Mouse (Mus musculus) G1E-ER4 (cell line): ENCODE data around the gene Myl7. TPM values are rescaled to one million over a fixed set of nuclear protein-coding genes. Genes with fewer than 3 reads are reported as not detected.

Source experiments
- GATA1 ChIP-seq: IDR thresholded peaks from one replicate; pipeline ENCODE4 v1.8.0; 2012; ENCODE audit warnings: low read length, inconsistent platforms
- polyA plus RNA-seq: library from polyadenylated mRNA; stranded (reverse); fragments of >175 nt; gene quantifications from 2 replicates; pipeline ENCODE4 v1.2.3, GENCODE M21; 2012

Gene Myl7
- polyA plus RNA-seq, 1 experiment = not detected

DNA sequence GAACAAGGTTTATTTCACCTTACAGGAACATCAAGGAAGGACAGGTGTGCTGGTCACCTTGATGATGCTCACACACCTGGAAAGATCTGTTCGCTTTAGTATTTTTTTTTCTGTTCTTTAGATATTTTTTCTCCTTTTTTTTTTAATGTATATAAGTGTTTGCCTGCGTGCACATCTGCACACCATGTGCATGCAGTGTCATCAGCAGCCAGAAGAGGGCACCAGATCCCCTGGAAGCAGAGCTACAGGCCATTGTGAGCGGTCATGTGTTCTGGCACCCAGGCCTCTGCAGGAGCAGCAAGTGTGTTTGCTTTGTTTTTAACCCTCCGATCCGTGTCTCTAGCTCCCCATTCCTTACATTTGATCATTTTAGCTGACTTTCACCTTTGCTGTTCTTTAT is 18.7 kb downstream of the Myl7 start:
- no peak for TF ChIP-seq GATA1

DNA sequence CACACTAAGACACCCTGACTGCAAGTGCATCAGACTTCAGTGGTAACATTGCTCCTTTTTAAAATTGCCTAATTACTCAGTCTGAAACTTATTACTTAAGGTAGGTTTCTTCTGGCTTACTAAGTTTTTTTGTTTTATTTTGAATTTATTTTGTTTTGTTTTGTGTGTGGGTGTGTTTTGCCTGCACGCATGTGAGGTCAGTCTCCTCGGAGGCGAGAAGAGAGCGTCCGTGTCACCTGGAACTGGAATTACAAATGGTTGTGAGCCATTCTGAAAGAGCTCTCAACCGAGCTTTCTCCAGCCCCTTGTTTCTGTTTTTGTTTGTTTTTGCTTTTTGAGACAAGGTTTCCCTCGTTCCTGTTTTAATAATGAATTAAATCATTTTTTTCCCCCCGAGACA is 19.9 kb downstream of the Myl7 start:
- TF ChIP-seq GATA1 = no peak

DNA sequence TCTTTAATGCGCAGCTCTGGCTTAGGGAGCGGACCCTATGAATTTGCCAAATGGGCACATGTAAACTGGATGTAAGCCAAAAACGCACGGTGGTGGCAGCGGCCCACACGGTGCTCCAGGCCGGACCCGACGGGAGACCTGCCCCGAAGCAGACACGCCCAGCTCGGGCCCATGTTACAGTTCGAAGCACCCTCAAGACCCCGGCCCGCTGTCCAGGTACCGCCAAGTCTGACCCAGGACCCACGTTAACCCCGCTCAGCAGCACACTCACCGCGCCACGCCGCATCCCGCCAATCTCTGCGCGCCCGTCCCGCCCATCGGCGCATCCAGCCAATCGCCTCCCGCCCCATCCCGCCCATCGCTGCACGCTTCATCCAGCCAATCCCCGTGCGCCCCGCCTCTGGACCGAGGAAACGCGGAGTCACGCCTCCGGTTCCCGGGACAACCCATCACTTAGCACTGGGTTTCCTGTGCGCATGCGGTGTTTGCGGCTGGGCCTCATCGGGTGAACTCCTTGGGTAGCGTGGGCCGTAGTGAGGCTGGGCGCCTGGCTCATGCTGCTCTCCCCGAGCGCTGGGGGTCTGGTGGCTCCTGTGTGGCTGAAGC is 20.6 kb downstream of the Myl7 start, which contains the start of gene Pold2:
Gene Pold2 (minus strand): TSS at position 372 of the 606 bp plus-strand sequence.
- no peak for TF ChIP-seq GATA1

DNA sequence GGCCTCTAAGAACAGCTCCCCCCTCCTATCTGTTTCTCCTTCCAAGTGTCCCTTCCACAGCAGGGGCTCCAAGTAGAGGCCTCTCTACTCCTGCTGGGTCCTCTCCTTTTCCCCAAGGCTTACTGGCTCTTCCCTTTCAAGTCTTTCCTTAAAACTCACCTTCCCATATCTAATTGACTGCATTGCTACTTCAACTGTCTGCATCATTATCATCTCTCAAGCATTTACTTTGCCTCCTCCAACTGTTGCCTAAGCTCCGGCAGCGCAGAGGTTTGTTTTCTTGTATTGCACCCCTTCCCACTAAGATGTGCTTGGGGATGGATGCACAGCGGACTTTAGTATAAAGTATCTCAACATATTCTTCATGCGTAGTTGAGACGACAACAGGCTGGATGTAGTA is 21.2 kb downstream of the Myl7 start:
- TF ChIP-seq GATA1 = no peak

DNA sequence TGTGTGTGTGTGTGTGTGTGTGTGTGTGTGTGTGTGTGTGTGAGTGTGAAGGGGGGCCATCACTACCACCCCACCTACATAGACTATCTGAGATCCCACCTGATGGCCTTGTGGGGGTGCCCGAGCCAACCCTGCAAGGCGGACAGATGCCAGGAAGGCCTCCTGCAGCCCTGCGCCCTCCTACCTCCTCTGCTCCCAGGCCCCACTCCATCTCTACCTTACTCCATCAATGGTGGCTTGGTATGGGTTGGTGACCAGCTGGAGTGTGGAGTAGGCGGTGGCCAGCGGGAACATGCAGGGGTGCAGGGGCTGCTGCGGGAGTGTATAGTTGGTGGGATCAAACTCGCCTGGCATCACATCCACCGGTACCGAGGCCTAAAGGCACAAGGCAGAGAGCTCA is 25.4 kb downstream of the Myl7 start:
- no peak for TF ChIP-seq GATA1

DNA sequence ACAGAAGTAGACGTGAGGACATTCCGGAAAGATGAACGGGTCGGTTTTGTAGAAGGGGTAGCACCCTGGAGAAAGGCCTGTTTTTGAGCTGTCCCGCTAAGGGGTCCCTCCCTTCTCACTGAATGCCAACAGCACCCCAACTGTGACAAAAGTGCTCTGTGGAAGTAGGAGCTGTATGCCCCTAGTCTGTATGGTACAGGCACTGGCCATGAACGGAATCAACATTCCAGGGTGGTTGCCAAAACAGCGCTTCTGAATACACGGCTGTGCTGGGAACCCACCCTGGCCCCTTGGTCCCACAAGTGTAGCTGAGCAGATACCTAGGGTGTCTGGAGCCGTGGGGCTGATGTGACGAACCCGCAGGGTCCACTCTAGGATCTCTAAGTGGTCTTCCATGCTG is 25.9 kb downstream of the Myl7 start:
- TF ChIP-seq GATA1 = no peak

DNA sequence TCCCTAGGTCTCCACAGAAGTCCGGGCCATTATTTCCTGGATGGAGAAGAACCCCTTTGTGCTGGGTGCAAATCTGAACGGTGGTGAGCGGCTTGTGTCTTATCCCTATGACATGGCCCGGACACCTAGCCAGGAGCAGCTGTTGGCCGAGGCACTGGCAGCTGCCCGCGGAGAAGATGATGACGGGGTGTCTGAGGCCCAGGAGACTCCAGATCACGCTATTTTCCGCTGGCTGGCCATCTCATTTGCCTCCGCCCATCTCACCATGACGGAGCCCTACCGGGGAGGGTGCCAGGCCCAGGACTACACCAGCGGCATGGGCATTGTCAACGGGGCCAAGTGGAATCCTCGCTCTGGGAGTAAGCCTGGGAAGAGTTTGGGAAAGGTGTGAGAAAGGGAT is 28.5 kb downstream of the Myl7 start:
- TF ChIP-seq GATA1 = no peak

DNA sequence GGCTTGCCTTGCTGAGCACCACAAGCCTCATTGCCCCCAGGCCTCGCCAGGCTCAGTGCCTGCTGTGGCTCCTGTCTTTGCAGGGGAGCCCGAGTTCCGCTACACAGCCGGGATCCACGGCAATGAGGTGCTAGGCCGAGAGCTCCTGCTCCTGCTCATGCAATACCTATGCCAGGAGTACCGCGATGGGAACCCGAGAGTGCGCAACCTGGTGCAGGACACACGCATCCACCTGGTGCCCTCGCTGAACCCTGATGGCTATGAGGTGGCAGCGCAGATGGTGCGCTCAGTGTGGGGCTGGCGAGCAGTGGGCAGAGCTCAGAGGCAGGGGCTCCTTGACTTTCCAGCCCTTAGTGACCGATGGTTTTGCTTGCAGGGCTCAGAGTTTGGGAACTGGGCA is 29.3 kb downstream of the Myl7 start:
- no peak for TF ChIP-seq GATA1

DNA sequence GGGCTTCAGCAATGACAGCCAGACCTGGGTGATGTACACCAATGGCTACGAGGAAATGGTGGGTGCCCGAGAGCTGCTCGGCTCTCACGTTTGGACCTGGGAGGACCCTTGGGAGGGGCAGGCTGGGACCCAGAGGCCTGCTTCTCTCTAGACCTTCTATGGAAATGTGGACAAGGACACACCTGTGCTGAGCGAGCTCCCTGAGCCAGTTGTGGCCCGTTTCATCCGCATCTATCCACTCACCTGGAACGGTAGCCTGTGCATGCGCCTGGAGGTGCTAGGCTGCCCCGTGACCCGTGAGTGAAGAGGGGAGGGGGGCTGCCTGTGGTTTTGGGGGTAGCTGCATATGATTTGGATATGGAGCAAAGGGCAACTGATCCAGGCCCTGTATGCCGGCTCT is 30.3 kb downstream of the Myl7 start:
- TF ChIP-seq GATA1 = no peak

DNA sequence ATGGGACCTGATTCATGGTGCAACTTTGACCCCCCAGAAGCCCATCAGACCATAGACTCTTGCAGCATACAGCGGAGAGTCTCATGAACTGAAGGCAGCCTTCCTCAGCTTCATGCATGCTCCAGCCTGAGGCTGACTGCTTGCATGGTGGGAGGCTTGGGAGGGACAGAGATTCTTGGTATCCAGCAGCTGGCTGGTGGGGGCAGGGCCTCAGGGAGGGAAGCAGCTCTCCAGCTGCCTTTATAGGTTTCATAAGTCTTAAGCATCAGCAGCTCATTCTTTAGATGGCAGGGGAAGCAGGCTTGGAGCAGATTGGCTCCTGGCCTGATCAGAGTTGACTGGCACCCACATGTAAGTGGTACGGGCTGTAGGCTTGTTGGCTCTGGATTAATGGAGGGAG is 31.4 kb downstream of the Myl7 start:
- no peak for TF ChIP-seq GATA1

DNA sequence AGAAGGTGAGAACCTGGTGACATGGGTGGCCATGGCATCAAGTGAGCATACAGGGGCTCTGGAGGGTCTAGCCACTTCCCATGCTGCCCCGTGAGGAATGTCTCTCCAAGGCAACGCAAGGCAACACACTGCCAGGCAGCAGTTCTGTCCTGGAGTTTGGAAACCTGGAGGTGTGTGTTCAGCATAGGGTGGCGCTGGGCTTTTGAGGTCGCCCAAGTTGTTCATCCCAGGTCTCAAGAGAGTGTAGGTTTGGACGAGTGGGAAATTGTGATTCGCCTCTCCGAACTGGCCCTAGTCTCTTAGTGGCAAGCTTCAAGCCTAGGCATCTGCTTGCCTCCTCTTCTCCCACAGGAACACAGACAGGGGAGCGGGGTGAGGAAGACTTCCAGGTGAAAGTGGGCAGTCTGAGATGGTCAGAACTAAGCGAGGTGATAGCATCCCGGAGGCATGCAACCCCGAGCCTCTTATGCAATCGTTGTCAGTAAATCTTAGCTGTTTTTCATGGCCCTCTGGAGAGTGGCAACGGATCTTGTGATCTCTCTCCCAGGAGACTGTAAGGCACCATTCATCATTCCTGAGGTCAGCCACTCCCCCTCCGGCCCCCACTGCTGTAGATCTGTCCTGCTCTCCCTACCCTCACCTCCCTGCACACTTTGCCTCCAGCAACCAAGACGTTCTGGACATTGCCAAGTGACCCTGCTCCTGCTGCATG is 36.0 kb downstream of the Myl7 start:
- TF ChIP-seq GATA1 = no peak

DNA sequence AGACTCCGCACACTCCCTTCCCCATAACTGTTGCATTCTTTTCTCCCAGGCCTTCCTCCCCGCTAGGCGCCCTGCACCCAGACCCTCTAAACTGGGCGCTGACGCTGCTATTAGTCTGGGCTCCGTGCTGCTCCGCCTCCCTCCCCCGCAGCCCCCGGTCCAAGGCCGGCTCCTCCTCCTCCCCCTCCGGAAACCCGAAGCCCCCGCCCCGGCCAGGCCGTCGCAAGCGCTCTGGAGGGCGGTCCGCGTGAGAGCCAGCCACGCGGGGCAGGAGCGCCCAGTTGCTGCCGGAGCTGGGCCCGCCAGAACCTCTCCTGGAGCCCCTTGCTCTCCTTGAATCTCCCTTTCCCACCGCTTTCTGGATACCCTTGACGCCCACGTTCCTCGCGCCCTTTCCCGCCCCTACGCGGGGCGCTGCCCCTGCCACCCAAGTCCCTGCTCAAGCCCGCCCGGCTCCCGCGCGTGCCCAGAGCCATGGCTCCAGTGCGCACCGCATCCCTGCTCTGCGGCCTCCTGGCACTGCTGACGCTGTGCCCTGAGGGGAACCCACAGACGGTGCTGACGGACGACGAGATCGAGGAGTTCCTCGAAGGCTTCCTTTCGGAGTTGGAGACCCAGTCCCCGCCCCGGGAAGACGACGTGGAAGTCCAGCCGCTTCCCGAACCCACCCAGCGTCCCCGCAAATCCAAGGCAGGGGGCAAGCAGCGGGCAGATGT is 36.7 kb downstream of the Myl7 start, which contains the start of gene Aebp1:
Gene Aebp1 (plus strand): TSS at position 270 of the 716 bp plus-strand sequence.
- no peak for TF ChIP-seq GATA1

DNA sequence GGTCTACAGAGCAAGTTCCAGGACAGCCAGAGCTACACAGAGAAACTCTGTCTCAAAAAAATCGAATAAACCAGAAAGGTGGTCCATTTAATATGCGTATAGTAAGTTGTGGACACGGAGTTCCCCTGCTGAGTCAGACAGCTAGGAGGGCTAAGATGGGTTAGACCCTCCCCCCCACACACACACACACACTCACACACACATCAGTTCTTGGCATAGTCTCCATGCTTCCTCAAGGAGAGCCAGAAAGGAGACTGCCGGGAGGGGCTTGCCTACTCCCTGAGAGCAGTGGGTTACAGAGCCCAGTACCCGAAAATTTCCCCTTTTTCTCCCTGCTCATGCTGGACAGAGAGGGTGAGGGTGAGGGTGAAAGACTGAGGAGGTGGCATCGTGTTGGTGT is 37.9 kb downstream of the Myl7 start:
- TF ChIP-seq GATA1 = no peak

DNA sequence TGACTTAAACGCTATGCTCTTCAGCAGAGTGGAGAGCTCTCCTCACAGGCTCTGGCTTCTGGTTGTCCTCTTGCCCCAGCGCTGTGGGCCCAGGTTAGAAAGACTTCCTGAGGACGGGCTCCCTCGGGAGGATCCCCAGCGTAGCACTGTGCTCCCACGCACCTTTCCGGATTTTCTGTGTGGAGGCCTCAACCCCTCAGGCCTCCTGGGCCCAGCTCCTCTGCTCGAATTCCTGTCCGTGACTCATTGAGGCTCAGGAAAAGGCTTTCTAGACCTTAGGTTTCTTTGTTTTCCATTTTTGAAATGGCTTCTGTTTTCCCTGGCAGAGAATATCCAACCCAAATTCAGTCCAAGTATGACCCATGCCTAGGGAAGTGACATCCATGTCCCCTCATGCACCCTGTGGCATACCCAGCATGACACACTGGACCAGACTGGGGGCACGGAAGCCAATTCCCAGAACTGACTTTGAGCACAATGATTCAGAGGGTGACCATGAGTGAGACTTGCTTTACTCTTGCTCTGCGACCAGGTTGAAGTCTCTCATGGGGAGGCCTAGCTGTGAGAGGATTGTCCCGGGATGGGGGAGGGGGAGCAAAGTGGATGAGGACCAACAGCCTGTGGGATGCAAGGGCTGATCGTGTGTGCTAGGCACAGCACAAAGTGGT is 38.6 kb downstream of the Myl7 start:
- TF ChIP-seq GATA1 = no peak

DNA sequence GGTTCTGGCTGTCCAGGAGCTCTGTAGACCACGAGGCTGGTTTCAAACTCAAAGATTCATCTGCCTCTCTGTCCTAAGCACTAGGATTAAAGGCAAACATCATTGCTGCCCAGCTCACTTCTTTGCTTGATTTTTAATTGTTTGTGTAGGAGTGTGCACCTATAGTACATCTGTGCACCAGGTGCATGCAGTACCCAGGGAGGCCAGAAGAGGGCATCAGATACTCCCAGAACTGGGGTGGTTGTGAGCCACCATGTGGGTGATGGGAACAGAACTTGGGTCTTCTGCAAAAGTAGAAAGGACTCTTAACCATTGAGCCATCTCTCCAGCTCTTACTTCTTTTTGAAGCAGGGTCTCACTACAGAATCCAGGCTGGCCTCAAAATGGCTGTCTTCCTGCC is 39.9 kb downstream of the Myl7 start:
- TF ChIP-seq GATA1 = no peak

DNA sequence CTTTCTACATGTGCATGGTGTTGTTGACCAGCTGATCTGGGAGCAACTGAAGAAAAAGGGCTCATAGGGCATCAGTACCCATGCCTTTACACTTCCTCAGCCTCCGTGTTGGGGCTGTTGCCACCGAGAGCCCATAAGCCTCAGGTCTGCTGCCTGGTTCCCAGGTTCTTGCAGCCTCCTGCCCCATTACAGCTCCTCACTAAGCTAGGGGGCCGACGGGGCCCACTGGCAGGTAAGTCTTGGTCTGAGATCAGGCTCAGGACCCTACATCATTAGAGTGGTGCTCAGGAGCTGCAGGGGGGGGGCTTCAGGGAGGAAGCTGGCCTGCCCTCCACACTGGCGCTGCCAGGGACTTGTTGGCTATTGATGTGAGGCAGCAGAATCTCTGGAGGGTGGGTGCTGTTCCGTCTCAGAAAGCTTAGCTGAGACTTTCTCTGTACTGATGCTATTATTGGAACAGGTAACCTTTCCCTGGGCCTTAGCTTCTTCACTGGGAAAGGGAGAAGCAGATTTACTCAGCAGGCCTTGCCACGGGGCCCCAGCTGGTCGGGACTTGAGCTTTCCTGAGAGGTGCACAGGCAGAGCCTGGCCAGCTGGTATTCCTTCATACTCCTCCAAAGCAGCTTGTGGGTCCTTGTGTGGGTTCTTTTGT is 42.0 kb downstream of the Myl7 start:
- no peak for TF ChIP-seq GATA1

DNA sequence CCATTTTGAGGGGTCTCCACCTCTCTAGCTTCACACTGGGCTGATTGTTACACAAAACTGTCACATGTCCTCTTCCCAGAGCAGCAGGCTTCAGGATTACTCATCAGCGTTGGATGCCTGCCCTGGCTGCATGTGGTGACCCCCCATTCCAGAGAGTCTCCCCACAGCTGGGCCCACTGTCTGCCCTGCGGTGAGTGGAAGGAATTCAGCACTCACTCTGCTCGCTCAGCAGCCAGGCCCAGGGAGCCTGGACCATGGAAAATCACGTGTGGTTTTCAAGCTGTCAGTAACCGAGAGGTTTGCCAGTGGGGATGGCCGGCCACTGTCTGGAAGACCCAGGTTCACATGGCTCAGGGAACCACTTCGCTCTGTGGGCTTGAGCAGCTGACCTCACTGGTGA is 42.7 kb downstream of the Myl7 start:
- no peak for TF ChIP-seq GATA1
